Mouse (Mus musculus): Measurements from ENCODE around the gene Nin. TPM values are rescaled to one million over a fixed set of nuclear protein-coding genes. Genes with fewer than 3 reads are reported as not detected.
A peak's percentile ranks its signal among the peaks of the same experiment; 100 is the strongest.

Gene Nin
- total RNA-seq (2014; fragmentation: Nextera tagmentation) (43.1 and 54.0 TPM in 2 replicates), total RNA-seq (2017) (58.3 and 60.6 TPM in 2 replicates), polyA plus RNA-seq (2012) (22.2 and 24.8 TPM in 2 replicates)

- ATAC-seq (ENCODE audit: extremely low read depth, insufficient number of reproducible peaks, low FRiP score, poor library complexity, severe bottlenecking): no peak
- no peaks in the 10 kb centered on the region for H3K9me3 ChIP-seq (replicated peaks)
- TF ChIP-seq TAL1 (conservative IDR thresholded peaks at IDR 0.05; ENCODE audit: low read depth, low read length) (no peak), POLR2AphosphoS5 (IDR thresholded peaks at IDR 0.05; ENCODE audit: insufficient replicate concordance, low read depth, low read length) (no peak), GATA1 (IDR thresholded peaks at IDR 0.05; ENCODE audit: borderline replicate concordance, low read length) (no peak)
- no peak within 1 kb of the TSS for H3K4me3 ChIP-seq (ENCODE audit: low read depth, low read length)
- no peaks in the 10 kb centered on the region for H3K36me3 ChIP-seq (replicated peaks)
- DNase-seq (ENCODE audit: low spot score): no peak
- H3K27me3 ChIP-seq (ENCODE audit: insufficient read depth, low read length): peaks cover 51% of the 10 kb centered on the region
- peaks cover 44% of the 10 kb centered on the region for H3K4me1 ChIP-seq (ENCODE audit: insufficient read depth, low read depth, low read length)
Measured at GRCm38 (mm10) chr12:70113351-70113750, at the start of gene Nin. Nin (minus strand) TSS chr12:70113717.

GRCm38 (mm10) chr12:70161057-70161456, 47.5 kb upstream of the Nin start:
- no peak for ATAC-seq (ENCODE audit: extremely low read depth, insufficient number of reproducible peaks, low FRiP score, poor library complexity, severe bottlenecking)
- TF ChIP-seq GATA2 (IDR thresholded peaks at IDR 0.05; ENCODE audit: borderline replicate concordance, low read depth, low read length) (no peak), POLR2AphosphoS5 (IDR thresholded peaks at IDR 0.05; ENCODE audit: insufficient replicate concordance, low read depth, low read length) (no peak), TAL1 (conservative IDR thresholded peaks at IDR 0.05; ENCODE audit: low read depth, low read length) (no peak), GATA1 (IDR thresholded peaks at IDR 0.05; ENCODE audit: borderline replicate concordance, low read length) (no peak), CTCF (IDR thresholded peaks at IDR 0.05; ENCODE audit: low read depth, low read length) (no peak)
- no peak for DNase-seq (ENCODE audit: low spot score)
- Histone ChIP-seq H3K36me3 (replicated peaks) (no peaks in the 10 kb centered on the region), H3K4me1 (ENCODE audit: insufficient read depth, low read depth, low read length) (no peaks in the 10 kb centered on the region), H3K4me3 (ENCODE audit: low read depth, low read length) (no peak overlapping the region), H3K27me3 (ENCODE audit: insufficient read depth, low read length) (peaks cover 39% of the 10 kb centered on the region), H3K9me3 (replicated peaks) (no peaks in the 10 kb centered on the region)

GRCm38 (mm10) chr12:70157292-70158066, 44.0 kb upstream of the Nin start:
- no peaks in the 10 kb centered on the region for H3K36me3 ChIP-seq (replicated peaks)
- H3K4me3 ChIP-seq (ENCODE audit: low read depth, low read length): no peak overlapping the region
- no peaks in the 10 kb centered on the region for H3K9me3 ChIP-seq (replicated peaks)
- ATAC-seq (ENCODE audit: extremely low read depth, insufficient number of reproducible peaks, low FRiP score, poor library complexity, severe bottlenecking): no peak
- DNase-seq (ENCODE audit: low spot score): no peak
- TF ChIP-seq CTCF (IDR thresholded peaks at IDR 0.05; ENCODE audit: low read depth, low read length) (no peak), TAL1 (conservative IDR thresholded peaks at IDR 0.05; ENCODE audit: low read depth, low read length) (no peak), GATA2 (IDR thresholded peaks at IDR 0.05; ENCODE audit: borderline replicate concordance, low read depth, low read length) (no peak), POLR2AphosphoS5 (IDR thresholded peaks at IDR 0.05; ENCODE audit: insufficient replicate concordance, low read depth, low read length) (no peak), GATA1 (IDR thresholded peaks at IDR 0.05; ENCODE audit: borderline replicate concordance, low read length) (no peak)
- H3K27me3 ChIP-seq (ENCODE audit: insufficient read depth, low read length): peaks cover 45% of the 10 kb centered on the region
- H3K4me1 ChIP-seq (ENCODE audit: insufficient read depth, low read depth, low read length): no peaks in the 10 kb centered on the region

- ATAC-seq (ENCODE audit: extremely low read depth, insufficient number of reproducible peaks, low FRiP score, poor library complexity, severe bottlenecking): no peak
- H3K4me1 ChIP-seq (ENCODE audit: insufficient read depth, low read depth, low read length): no peaks in the 10 kb centered on the region
Measured at GRCm38 (mm10) chr12:70156222-70156621, 42.7 kb upstream of the Nin start.

GRCm38 (mm10) chr12:70153842-70154241, 40.3 kb upstream of the Nin start, which contains the start of gene Abhd12b:
Abhd12b (plus strand) TSS chr12:70154142.
- Histone ChIP-seq H3K36me3 (replicated peaks) (no peaks in the 10 kb centered on the region), H3K27me3 (ENCODE audit: insufficient read depth, low read length) (peaks cover 52% of the 10 kb centered on the region), H3K4me3 (ENCODE audit: low read depth, low read length) (no peak within 1 kb of the TSS), H3K9me3 (replicated peaks) (no peaks in the 10 kb centered on the region), H3K4me1 (ENCODE audit: insufficient read depth, low read depth, low read length) (peaks cover 2% of the 10 kb centered on the region)
- DNase-seq (ENCODE audit: low spot score): no peak
- ATAC-seq (ENCODE audit: extremely low read depth, insufficient number of reproducible peaks, low FRiP score, poor library complexity, severe bottlenecking): no peak
- TF ChIP-seq POLR2AphosphoS5 (IDR thresholded peaks at IDR 0.05; ENCODE audit: insufficient replicate concordance, low read depth, low read length) (no peak), TAL1 (conservative IDR thresholded peaks at IDR 0.05; ENCODE audit: low read depth, low read length) (no peak), GATA2 (IDR thresholded peaks at IDR 0.05; ENCODE audit: borderline replicate concordance, low read depth, low read length) (no peak), CTCF (IDR thresholded peaks at IDR 0.05; ENCODE audit: low read depth, low read length) (no peak), GATA1 (IDR thresholded peaks at IDR 0.05; ENCODE audit: borderline replicate concordance, low read length) (no peak)

More at GRCm38 (mm10) chr12:70156222-70156621, 42.7 kb upstream of the Nin start:
- Histone ChIP-seq H3K27me3 (ENCODE audit: insufficient read depth, low read length) (peaks cover 44% of the 10 kb centered on the region), H3K4me3 (ENCODE audit: low read depth, low read length) (no peak overlapping the region), H3K9me3 (replicated peaks) (no peaks in the 10 kb centered on the region), H3K36me3 (replicated peaks) (no peaks in the 10 kb centered on the region)
- TF ChIP-seq GATA1 (IDR thresholded peaks at IDR 0.05; ENCODE audit: borderline replicate concordance, low read length) (no peak), CTCF (IDR thresholded peaks at IDR 0.05; ENCODE audit: low read depth, low read length) (no peak), TAL1 (conservative IDR thresholded peaks at IDR 0.05; ENCODE audit: low read depth, low read length) (no peak)
- no peak for DNase-seq (ENCODE audit: low spot score)

GRCm38 (mm10) chr12:70148631-70149265, 35.2 kb upstream of the Nin start:
- Histone ChIP-seq H3K4me3 (ENCODE audit: low read depth, low read length) (no peak overlapping the region), H3K9me3 (replicated peaks) (no peaks in the 10 kb centered on the region), H3K4me1 (ENCODE audit: insufficient read depth, low read depth, low read length) (peaks cover 15% of the 10 kb centered on the region), H3K27me3 (ENCODE audit: insufficient read depth, low read length) (peaks cover 46% of the 10 kb centered on the region), H3K36me3 (replicated peaks) (no peaks in the 10 kb centered on the region)
- no peak for TF ChIP-seq GATA1 (IDR thresholded peaks at IDR 0.05; ENCODE audit: borderline replicate concordance, low read length)
- TF ChIP-seq POLR2AphosphoS5 (IDR thresholded peaks at IDR 0.05; ENCODE audit: insufficient replicate concordance, low read depth, low read length): no peak
- TF ChIP-seq GATA2 (IDR thresholded peaks at IDR 0.05; ENCODE audit: borderline replicate concordance, low read depth, low read length): no peak
- TF ChIP-seq TAL1 (conservative IDR thresholded peaks at IDR 0.05; ENCODE audit: low read depth, low read length): no peak
- TF ChIP-seq CTCF (IDR thresholded peaks at IDR 0.05; ENCODE audit: low read depth, low read length): no peak
- ATAC-seq (ENCODE audit: extremely low read depth, insufficient number of reproducible peaks, low FRiP score, poor library complexity, severe bottlenecking): peak; percentile 22; the same call in 1 of the 2 replicates
- no peak for DNase-seq (ENCODE audit: low spot score)
